Mouse (Mus musculus) liver, postnatal 0 days (tissue): ENCODE measurements around the gene Sec63. TPM values are rescaled to one million over a fixed set of nuclear protein-coding genes. Genes with fewer than 3 reads are reported as not detected.
A peak's percentile ranks its signal among the peaks of the same experiment; 100 is the strongest.

Source experiments
- ATAC-seq: fragments of 200-750 bp; cut with Nextera tagmentation; 2 replicates; pipeline ENCODE4 v1.8.0; 2017; ENCODE audit warnings: mild to moderate bottlenecking, moderate library complexity
- DNase-seq: peaks from one replicate; pipeline ENCODE4 v3.0.0-alpha.2; 2016
- H3K27ac ChIP-seq: fragments of 300-500 bp; sonication (generic); 2 replicates; pipeline ENCODE4 v1.5.1; 2014; ENCODE audit warnings: antibody characterized with exemption, moderate library complexity, mild to moderate bottlenecking, low read depth
- H3K27me3 ChIP-seq: fragments of 300-500 bp; sonication (generic); 2 replicates; pipeline ENCODE4 v1.6.1; 2014; ENCODE audit warnings: low read length, control low read depth, mixed read lengths; ENCODE audit not compliant: insufficient read depth
- H3K36me3 ChIP-seq: fragments of 300-500 bp; sonication (generic); replicated peaks from 2 replicates; pipeline ENCODE4 v1.6.1; 2014; ENCODE audit warnings: mild to moderate bottlenecking, control low read depth, low read length, moderate library complexity, mixed read lengths; ENCODE audit not compliant: insufficient read depth
- H3K4me1 ChIP-seq: fragments of 300-500 bp; sonication (generic); 2 replicates; pipeline ENCODE4 v1.6.1; 2014; ENCODE audit warnings: antibody characterized with exemption, mild to moderate bottlenecking, control low read depth; ENCODE audit not compliant: insufficient read depth
- H3K4me2 ChIP-seq: fragments of 300-500 bp; sonication (generic); 2 replicates; pipeline ENCODE4 v1.6.1; 2014; ENCODE audit warnings: low read depth, mild to moderate bottlenecking, low read length, moderate library complexity, mixed read lengths
- H3K4me3 ChIP-seq: fragments of 300-500 bp; sonication (generic); 2 replicates; pipeline ENCODE4 v1.5.1; 2014; ENCODE audit warnings: low read depth, low read length
- H3K9ac ChIP-seq: fragments of 300-500 bp; sonication (generic); replicated peaks from 2 replicates; pipeline ENCODE4 v1.6.1; 2014; ENCODE audit warnings: mild to moderate bottlenecking, moderate library complexity
- H3K9me3 ChIP-seq: fragments of 300-500 bp; sonication (generic); 2 replicates; pipeline ENCODE4 v1.6.1; 2016; ENCODE audit warnings: mild to moderate bottlenecking, control low read depth, low read length, mixed read lengths
- CTCF ChIP-seq: sonication (generic); IDR thresholded peaks from 2 replicates; pipeline ENCODE4 v1.5.1; 2016; ENCODE audit warnings: antibody characterized with exemption, low read depth
- EP300 ChIP-seq: IDR thresholded peaks from 2 replicates; pipeline ENCODE4 v1.6.1; 2016; ENCODE audit warnings: antibody characterized with exemption, low read depth, mild to moderate bottlenecking
- WGBS: fragments of 180-500 bp; shearing (Covaris S2); extraction: QIAGEN DNeasy Blood & Tissue Kit; methylation state at CpG from one replicate; pipeline ENCODE4 v1.1.7; 2014; ENCODE audit not compliant: insufficient replicate concordance; 5-methylcytosine and 5-hydroxymethylcytosine counted together
- polyA plus RNA-seq: library from polyadenylated mRNA; unstranded; fragments of >200 nt; fragmentation: Nextera tagmentation; extraction: Ambion mirVana; gene quantifications from 2 replicates; pipeline ENCODE4 v1.2.1, GENCODE M21; 2015

Gene Sec63
- polyA plus RNA-seq, 1 experiment from 2014 or later, result 14.0 TPM

DNA sequence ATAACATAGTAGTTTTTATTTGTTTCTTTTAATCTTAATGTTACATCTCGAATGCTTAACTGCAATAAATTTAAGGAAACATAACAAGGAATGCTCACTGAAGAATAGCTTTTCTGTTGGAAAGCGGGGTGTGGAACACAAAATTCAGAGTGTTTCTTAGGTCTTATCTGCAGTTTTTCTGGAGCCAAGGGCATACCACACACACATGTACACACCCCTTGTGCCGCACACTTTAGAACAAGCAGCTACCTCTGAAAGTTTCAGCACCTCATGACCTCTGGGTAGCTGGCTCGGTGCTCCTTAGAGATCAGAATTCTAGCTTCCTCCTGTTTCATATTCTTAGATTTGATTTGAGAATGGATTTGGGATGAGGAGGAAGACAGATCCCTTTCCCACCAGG, 101.5 kb downstream of the Sec63 start:
- H3K4me2 ChIP-seq, result peak overlapping the region; percentile 59; the same call in 1 of the 2 replicates
- H3K9ac ChIP-seq, result no peak overlapping the region
- DNase-seq (no peak), ATAC-seq (no peak)
- no peak for TF ChIP-seq CTCF
- no peak for TF ChIP-seq EP300
- 58% methylated on average over 4 of the region's 4 CpGs for WGBS
- H3K4me1 ChIP-seq, result 0 out of 2 replicates have a peak, but pooled peaks cover 3% of the 10 kb centered on the region
- H3K36me3 ChIP-seq, result no peaks in the 10 kb centered on the region
- no peak overlapping the region; the same call in 1 of the 2 replicates for H3K4me3 ChIP-seq
- no peak overlapping the region for H3K27ac ChIP-seq
- H3K9me3 ChIP-seq, result no peaks in the 10 kb centered on the region
- no peaks in the 10 kb centered on the region for H3K27me3 ChIP-seq

DNA sequence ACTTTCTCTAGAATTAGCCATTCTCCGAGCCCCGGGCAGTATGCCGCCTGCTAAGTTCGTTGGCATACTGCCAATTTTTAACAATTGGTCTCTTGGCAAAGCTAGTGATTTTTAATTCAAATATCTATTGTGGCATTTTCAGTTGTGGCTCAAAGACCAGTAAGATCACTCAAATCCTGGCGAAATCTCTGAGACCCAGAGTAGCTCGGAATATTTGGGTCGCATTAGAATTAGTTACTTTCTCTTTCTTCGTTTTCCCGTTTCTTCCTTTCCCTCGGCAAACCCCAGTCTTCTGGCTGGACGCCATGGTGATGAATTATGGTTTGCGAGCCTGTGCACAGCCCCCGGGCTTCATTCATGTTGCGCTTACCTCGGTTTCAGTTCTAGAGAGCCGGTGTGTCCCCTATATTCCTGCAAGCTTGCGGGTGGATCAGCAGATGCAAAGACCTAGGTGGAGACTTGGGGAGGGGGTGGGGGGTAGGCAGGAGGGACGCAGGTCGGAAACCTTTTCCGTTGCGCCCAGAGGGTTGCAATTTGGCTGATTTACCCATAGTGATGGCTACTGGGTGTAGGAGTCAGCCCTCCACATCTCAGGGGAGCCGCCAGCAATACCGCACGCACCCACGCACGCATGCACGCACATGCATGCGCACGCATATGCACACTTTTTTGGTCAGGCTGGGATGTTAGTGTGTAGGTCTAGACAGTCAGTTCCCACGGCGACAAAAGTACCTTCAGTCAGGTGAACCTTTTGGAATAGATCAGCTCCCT, 102.5 kb downstream of the Sec63 start:
- Histone ChIP-seq H3K9ac (no peak overlapping the region), H3K4me3 (peak overlapping the region; percentile 30), H3K9me3 (no peaks in the 10 kb centered on the region), H3K27ac (no peak overlapping the region), H3K27me3 (no peaks in the 10 kb centered on the region), H3K4me1 (0 out of 2 replicates have a peak, but pooled peaks cover 3% of the 10 kb centered on the region), H3K4me2 (peak overlapping the region; percentile 66), H3K36me3 (no peaks in the 10 kb centered on the region)
- TF ChIP-seq EP300 (no peak), CTCF (no peak)
- DNase-seq, result no peak
- no peak for ATAC-seq
- WGBS, result 51% methylated on average over 31 of the region's 31 CpGs

DNA sequence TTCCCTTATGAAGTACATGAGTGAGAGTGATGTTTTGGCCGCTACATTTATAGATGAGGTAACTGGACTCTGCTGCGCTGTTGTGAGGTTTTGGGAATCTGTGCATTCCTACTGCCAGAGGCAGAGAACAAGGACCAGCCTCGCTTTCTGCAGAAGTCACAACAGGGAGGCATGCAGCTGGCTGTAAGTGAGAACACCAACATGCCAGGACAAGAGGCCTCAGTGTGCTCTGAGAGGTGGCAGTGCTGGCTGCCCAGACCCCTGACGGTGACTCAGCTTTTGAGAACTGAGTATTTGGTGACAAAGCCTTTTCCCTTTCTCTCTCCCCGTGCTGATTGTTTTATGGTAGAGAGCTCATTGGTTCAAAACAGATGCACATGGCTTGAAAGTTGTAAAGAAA, 103.4 kb downstream of the Sec63 start:
- Histone ChIP-seq H3K4me1 (0 out of 2 replicates have a peak, but pooled peaks cover 3% of the 10 kb centered on the region), H3K27me3 (no peaks in the 10 kb centered on the region), H3K4me3 (no peak overlapping the region), H3K36me3 (no peaks in the 10 kb centered on the region), H3K9me3 (no peaks in the 10 kb centered on the region), H3K27ac (no peak overlapping the region), H3K4me2 (no peak overlapping the region), H3K9ac (no peak overlapping the region)
- DNase-seq (no peak), ATAC-seq (no peak)
- 63% methylated on average over 5 of the region's 5 CpGs for WGBS
- TF ChIP-seq EP300 (no peak), CTCF (no peak)

DNA sequence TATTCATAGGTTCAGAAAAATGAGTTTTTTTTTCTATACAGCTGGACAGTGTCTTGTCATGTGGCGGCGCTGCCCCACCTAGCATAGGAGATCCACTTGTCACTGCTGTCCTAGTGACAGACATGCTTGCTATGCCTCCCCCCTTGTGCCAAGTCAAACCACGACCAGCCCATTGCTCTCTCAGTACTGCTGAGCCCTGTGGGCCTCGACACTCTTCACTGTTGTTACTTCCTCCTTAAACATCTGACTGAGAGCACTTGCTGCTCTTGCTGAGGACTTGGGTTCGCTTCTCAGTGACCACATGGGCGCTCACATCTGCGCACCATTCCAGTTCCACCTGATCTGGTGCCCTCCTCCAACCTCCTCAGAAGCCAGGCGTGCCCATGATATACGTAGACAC, 107.1 kb downstream of the Sec63 start:
- Histone ChIP-seq H3K9me3 (no peaks in the 10 kb centered on the region), H3K4me1 (no peaks in the 10 kb centered on the region), H3K27ac (no peak overlapping the region), H3K9ac (no peak overlapping the region), H3K27me3 (no peaks in the 10 kb centered on the region), H3K4me2 (no peak overlapping the region), H3K4me3 (no peak overlapping the region), H3K36me3 (no peaks in the 10 kb centered on the region)
- 65% methylated on average over 9 of the region's 9 CpGs for WGBS
- TF ChIP-seq EP300 (no peak), CTCF (no peak)
- no peak for ATAC-seq
- no peak for DNase-seq

DNA sequence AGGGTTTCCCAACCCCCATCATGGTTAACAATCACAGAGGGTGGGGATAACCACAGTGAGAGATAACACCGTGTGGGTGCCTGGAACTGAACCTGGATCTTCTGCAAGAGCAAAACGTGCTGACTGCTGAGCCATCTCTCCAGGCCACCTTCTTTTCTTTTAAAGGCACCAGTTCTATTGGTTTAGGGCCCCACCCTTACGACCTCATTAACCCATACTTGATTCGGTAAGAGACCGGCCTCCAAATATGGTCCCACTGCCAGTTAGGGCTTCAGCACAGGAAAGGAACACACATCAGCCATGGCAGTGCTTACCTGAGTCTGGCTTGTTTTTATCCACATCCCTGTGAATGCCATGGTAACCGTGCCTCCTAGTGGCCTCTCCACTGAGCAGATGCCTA, 108.2 kb downstream of the Sec63 start:
- H3K27me3 ChIP-seq, result no peaks in the 10 kb centered on the region
- H3K36me3 ChIP-seq, result no peaks in the 10 kb centered on the region
- H3K9me3 ChIP-seq, result no peaks in the 10 kb centered on the region
- H3K4me1 ChIP-seq, result no peaks in the 10 kb centered on the region
- no peak overlapping the region for H3K4me2 ChIP-seq
- no peak for ATAC-seq
- WGBS, result 56% methylated on average over 6 of the region's 6 CpGs
- no peak for TF ChIP-seq CTCF
- TF ChIP-seq EP300, result no peak
- no peak overlapping the region for H3K9ac ChIP-seq
- H3K27ac ChIP-seq, result no peak overlapping the region
- no peak overlapping the region for H3K4me3 ChIP-seq
- no peak for DNase-seq

DNA sequence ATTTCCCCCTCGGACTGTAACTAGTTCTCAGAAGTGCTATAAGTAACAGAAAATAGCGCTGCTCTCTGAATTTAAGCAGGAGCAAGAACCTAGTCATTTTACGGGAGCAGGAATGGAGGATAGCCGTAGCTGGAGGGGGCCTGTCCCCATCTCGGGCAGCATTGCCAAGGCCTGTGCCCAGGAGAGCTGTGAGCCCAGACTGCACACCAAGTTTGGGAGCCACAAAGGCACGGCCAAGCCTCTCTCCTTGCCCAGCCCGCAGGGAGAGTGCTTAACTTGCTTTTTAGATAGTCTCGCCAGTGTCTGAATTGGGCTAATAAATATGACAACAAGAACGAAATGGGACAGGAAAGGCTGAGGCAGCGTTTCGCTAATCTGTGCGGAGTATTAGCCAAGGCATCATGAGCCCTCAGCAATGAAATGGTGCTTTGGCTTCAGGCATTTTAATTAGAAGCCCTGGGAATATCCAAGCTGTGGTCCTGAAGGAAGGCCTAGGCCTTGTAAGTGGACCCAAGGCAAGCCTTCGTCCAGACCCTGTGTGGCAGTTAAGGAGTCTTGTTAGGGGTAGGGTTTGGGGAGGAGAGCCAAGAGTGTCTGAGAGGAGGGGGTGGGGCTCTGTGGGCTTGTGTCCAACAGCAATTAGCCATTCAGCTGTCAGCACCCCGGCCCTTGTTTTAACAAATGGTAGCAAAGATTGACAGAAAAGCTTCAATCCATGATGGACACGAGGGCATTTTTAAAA, 111.1 kb downstream of the Sec63 start:
- TF ChIP-seq EP300 (no peak), CTCF (no peak)
- H3K27ac ChIP-seq, result no peak overlapping the region
- no peak for DNase-seq
- H3K4me3 ChIP-seq, result no peak overlapping the region
- peaks cover 3% of the 10 kb centered on the region; the same call in 1 of the 2 replicates for H3K4me1 ChIP-seq
- no peak overlapping the region for H3K4me2 ChIP-seq
- WGBS, result 78% methylated on average over 15 of the region's 15 CpGs
- H3K9me3 ChIP-seq, result no peaks in the 10 kb centered on the region
- no peaks in the 10 kb centered on the region for H3K36me3 ChIP-seq
- ATAC-seq, result no peak
- H3K27me3 ChIP-seq, result no peaks in the 10 kb centered on the region
- no peak overlapping the region for H3K9ac ChIP-seq
